Mouse (Mus musculus): Measurements from ENCODE around the gene Spdl1.

GRCm38 (mm10) chr11:34814319-34814718 lies 19.1 kb downstream of the Spdl1 start:
- TF ChIP-seq GATA1 (IDR thresholded peaks at IDR 0.05; ENCODE audit: low read length) = no peak
- TF ChIP-seq TAL1 (IDR thresholded peaks at IDR 0.05; ENCODE audit: low read length) = no peak

All from erythroblast, embryonic 14.5 days (primary cell).